Mouse (Mus musculus): ENCODE measurements around the gene C5ar1.
"Not testable (repeated sequence)": the region's sequence is repeated elsewhere in the genome, so short reads cannot be mapped to it uniquely, and the experiment has no call there.

DNA sequence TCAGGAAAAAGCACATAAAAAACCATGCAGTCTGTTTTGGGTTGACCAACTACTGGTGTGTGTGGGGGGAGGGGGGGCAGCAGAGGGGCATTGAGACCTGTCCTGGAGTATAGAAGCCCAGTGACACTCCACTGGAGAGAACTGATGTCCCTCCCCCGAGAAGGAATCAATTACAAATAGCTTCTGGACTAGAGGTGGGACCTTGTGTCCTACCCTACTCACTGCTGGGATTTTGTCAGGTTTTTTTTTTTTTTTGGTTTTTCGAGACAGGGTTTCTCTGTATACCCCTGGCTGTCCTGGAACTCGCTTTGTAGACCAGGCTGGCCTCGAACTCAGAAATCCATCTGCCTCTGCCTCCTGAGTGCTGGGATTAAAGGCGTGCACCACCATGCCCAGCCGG is 47.8 kb upstream of the C5ar1 start:
- not testable (repeated sequence) for TF ChIP-seq POLR2A (IDR thresholded peaks at IDR 0.05; ENCODE audit: low read depth, low read length); CTCF (IDR thresholded peaks at IDR 0.05; ENCODE audit: borderline replicate concordance, insufficient read depth, low read length)

Data from embryonic fibroblast, embryonic 13.5 days (primary cell).